Mouse (Mus musculus) lung, postnatal 10 days (tissue): ENCODE measurements around the gene Rnf183.
"Not testable (repeated sequence)": the region's sequence is repeated elsewhere in the genome, so short reads cannot be mapped to it uniquely, and the experiment has no call there.

ENCODE experiments used
- DNase-seq: peaks from one replicate; pipeline ENCODE4 v3.0.0; 2021

The Rnf183 gene

GRCm38 (mm10) chr4:62435081-62435480 lies at the start of gene Rnf183:
TSS of gene Rnf183 (minus strand) at chr4:62435252.
- DNase-seq: no peak

DNA sequence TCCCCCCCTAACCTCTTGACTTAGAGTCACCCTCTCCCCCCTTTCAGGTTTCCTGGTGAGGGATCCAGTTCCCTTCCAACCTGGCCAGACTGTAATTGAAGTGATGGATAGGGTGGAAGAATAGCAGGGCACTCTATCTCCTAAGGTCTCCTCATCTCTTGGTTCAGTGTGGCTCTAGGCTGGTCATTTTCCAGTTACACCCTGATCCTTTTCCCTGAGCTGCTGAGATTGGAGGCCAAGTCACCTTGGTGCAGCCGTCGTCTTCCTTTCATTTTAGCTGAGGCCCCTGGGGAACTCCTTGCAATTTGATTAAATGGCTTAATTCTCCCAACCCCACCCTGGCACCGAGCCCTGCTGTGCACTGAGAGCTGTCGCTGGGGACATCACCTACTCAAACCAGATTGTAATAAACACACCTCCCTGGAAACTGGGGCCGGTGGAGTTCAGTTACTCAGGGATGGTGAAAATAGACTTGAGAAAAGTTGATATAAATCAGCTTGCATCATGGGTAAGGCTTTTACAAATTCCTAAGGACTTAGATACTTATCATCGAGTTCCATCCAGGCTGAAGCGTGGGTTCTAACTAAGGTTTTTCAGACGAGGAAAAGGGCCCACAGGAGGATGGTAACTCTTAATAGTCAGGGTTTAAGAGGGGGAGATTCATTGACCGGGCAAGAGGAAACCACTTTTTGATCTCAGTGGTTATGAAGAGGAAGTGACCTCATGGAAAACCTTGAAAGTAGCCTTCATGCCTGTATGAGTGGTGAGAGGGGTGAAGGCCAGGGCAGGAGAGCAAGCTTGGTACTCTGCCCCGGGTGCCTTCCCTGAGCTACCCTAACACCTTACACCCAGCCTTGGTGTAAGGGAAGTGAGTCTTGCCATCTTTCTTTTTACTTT lies 45.9 kb upstream of the Rnf183 start:
- no peak for DNase-seq

- peak; percentile 62 for DNase-seq
Observed at GRCm38 (mm10) chr4:62479937-62480708, 45.1 kb upstream of the Rnf183 start, which contains the start of gene Bspry. TSS of gene Bspry (plus strand) at chr4:62480053.

GRCm38 (mm10) chr4:62479593-62479936 lies 44.5 kb upstream of the Rnf183 start:
- DNase-seq: not testable (repeated sequence)

DNA sequence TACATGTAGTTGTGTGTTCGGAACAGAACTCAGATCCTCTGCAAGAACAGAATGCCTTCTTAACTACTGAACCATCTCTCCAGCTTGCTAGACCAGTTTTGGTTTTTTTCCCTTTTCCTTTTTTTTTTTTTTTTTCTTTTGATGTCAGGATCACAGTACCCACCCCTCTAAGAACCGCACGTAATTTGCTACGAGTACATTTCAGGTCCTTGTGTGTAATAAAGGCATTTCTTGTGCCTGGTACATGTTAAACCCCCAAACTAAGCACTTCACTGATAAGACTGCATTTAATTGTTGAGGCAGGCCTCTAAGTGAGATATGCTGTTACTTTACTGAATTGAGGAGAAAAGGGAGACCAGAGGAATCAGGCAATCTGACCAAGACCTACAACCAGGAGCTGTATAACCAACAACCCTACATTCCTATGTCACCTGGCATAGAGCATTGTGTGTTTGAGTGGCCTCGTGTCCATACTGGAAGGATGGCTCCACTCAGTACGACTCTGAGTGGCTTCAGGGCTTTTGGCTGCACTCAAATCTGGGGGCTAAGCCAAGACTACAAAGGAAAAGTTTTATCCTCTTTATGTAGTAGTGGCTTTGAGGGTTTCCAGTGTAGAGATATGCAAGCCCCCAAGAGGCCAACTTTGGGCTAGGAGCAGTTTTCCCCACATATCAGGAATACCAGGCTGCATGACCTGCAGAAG lies 42.6 kb upstream of the Rnf183 start:
- DNase-seq: peak; percentile 32

- no peak for DNase-seq
Observed at GRCm38 (mm10) chr4:62475793-62476192, 40.7 kb upstream of the Rnf183 start.

DNA sequence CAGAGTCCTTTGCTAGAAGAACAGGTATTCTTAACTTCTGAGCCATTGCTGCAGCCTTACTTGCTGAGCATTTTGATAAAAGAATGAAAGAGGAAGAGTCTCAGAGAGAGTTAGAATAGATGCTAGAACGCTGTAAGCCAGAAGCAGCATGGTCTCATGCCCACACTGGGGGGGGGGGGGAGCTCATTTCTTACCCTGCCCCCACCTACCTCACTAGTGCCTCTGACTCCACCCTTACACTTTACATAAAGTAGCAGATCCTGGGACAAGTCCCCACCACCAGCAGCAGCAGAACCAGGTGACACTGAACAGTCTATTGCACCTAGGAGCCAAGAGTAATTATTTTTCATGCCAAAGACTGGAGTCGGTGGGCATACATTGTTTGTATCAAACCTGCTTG lies 40.1 kb upstream of the Rnf183 start:
- no peak for DNase-seq

- DNase-seq: no peak
Observed at GRCm38 (mm10) chr4:62472071-62472470, 37.0 kb upstream of the Rnf183 start.

DNA sequence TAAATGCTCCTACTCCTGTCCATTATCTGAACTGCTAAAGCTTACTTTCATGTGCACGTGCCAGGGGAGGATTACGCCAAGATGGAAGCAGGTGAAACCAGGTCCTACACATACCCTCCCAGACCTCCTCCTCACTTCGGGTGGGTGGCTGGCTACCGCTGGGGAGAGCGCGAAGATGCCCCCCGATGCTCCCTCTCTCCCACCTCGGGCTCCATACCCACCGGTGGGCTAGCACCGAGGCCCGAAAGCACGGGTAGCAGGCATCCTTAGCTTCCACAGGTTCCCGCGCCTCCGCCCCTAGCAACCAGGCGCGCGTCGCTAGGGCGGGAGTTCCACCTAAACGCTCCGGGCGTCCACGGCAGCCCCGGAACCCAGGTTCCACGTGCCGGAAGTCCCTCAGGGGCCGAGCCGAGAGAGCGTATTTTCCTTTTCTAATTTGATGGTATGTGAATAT lies 35.6 kb upstream of the Rnf183 start, which contains the start of gene Wdr31:
Wdr31 (minus strand) TSS at position 299 of the 454 bp plus-strand sequence.
- DNase-seq: peak; percentile 87

DNA sequence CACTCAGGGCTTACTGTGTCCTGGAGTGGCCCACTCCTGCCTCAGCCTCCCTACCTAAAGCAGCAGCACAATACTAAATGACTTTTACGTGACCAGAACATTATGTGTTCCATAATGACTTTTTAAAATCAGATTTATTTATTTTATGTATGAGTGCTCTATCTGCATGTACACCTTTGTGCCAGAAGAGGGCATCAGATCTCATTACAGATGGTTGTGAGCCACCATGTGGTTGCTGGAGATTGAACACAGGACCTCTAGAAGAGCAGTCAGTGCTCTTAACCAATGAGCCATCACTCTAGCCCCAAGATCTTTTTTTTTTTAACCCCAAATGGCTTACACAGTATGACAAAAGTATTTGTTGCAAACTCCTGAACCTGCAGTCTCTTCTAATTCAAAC lies 33.1 kb upstream of the Rnf183 start:
- DNase-seq: no peak

DNA sequence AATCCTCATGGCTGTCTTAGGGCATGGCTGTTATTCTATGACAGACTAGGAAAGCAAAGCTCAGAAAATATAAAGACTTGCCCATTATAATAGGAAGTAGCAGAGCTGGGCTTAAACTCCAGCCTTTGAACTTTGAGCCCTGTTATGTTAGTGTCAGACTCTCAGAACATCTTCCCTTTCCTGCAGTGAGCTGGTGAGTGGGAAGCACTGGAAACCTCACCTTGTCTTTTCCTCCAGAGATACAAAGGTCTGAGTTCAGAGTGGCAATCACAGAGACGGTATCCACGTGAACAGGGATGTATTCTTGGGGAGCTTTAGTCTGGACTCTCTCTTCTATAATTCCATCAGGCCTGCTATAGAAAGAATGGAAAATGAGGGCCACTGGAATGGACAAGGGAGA lies 28.1 kb upstream of the Rnf183 start:
- no peak for DNase-seq

DNA sequence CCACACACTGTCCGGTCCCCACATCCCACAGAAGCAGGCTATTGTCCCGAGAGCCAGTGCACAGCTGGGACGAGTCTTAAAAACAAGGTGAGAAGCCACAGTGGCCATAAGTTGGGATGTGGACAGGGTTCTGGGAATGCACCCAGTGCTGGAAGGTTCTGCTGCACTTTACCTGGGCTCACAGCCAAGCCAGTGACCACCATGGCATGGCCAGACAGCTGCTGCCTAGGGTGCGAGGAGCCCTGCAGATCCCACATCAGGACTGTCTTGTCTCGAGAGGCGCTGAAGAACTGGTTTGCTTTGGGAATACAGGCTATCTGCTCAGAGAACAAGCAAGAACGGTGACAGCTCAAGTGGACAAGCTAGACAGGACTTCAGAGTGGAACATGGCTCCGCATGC lies 25.3 kb upstream of the Rnf183 start:
- DNase-seq: no peak

- peak; percentile 38 for DNase-seq
Observed at GRCm38 (mm10) chr4:62459081-62459480, 24.0 kb upstream of the Rnf183 start.

DNA sequence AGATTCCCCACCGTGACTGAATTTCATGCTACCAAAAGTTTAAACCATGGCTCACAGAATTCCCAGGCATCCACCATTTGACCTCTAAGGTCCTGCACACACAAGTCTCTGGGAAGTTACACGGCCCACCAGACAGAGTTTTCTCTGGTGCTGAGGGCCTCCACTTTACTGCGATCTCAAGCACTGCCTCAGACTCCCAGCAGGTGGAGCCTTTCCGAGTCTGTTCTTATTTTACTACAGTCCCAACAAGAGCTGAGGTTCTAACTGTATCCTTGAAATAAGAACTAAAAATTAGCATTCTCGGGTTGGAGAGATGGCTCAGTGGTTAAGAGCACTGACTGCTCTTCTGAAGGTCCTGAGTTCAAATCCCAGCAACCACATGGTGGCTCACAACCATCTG lies 19.9 kb upstream of the Rnf183 start:
- peak; percentile 68 for DNase-seq

- no peak for DNase-seq
Observed at GRCm38 (mm10) chr4:62440986-62441385, 5.9 kb upstream of the Rnf183 start.

- DNase-seq: no peak
Observed at GRCm38 (mm10) chr4:62440544-62440943, 5.5 kb upstream of the Rnf183 start.

GRCm38 (mm10) chr4:62439793-62440192 lies 4.7 kb upstream of the Rnf183 start:
- no peak for DNase-seq

GRCm38 (mm10) chr4:62437871-62438270 lies 2.8 kb upstream of the Rnf183 start:
- DNase-seq: no peak

- no peak for DNase-seq
Observed at GRCm38 (mm10) chr4:62437256-62437778, 2.3 kb upstream of the Rnf183 start.

- DNase-seq: no peak
Observed at GRCm38 (mm10) chr4:62433939-62434870, 847 bp downstream of the Rnf183 start.

- no peak for DNase-seq
Observed at GRCm38 (mm10) chr4:62431522-62431921, 3.5 kb downstream of the Rnf183 start.

- DNase-seq: no peak
Observed at GRCm38 (mm10) chr4:62430678-62431077, 4.4 kb downstream of the Rnf183 start.
